Mouse (Mus musculus): Measurements from ENCODE around the gene Prom2.

Prom2 gene

GRCm38 (mm10) chr2:127523950-127524729 is 17.1 kb downstream of the Prom2 start:
- DNase-seq (ENCODE audit: low read depth, low spot score): no peak

- DNase-seq (ENCODE audit: low read depth, low spot score): peak; percentile 34
Measured at GRCm38 (mm10) chr2:127522006-127522441, 19.2 kb downstream of the Prom2 start, which contains the start of gene Kcnip3. Gene Kcnip3 (minus strand): TSS chr2:127522094.

- DNase-seq (ENCODE audit: low read depth, low spot score): peak; percentile 27
Measured at GRCm38 (mm10) chr2:127521172-127522005, 19.9 kb downstream of the Prom2 start.

GRCm38 (mm10) chr2:127520123-127520522 is 21.1 kb downstream of the Prom2 start:
- no peak for DNase-seq (ENCODE audit: low read depth, low spot score)

GRCm38 (mm10) chr2:127519308-127519707 is 22.0 kb downstream of the Prom2 start:
- no peak for DNase-seq (ENCODE audit: low read depth, low spot score)

GRCm38 (mm10) chr2:127518831-127519230 is 22.4 kb downstream of the Prom2 start:
- DNase-seq (ENCODE audit: low read depth, low spot score): no peak

- DNase-seq (ENCODE audit: low read depth, low spot score): no peak
Measured at GRCm38 (mm10) chr2:127518273-127518672, 23.0 kb downstream of the Prom2 start.

- DNase-seq (ENCODE audit: low read depth, low spot score): no peak
Measured at GRCm38 (mm10) chr2:127517081-127517480, 24.2 kb downstream of the Prom2 start.

- no peak for DNase-seq (ENCODE audit: low read depth, low spot score)
Measured at GRCm38 (mm10) chr2:127514380-127515124, 26.7 kb downstream of the Prom2 start.

- DNase-seq (ENCODE audit: low read depth, low spot score): no peak
Measured at GRCm38 (mm10) chr2:127513244-127513643, 28.0 kb downstream of the Prom2 start.

GRCm38 (mm10) chr2:127511426-127511825 is 29.8 kb downstream of the Prom2 start:
- DNase-seq (ENCODE audit: low read depth, low spot score): no peak

GRCm38 (mm10) chr2:127507967-127508660 is 33.2 kb downstream of the Prom2 start:
- DNase-seq (ENCODE audit: low read depth, low spot score): no peak

GRCm38 (mm10) chr2:127507077-127507774 is 34.0 kb downstream of the Prom2 start:
- peak; percentile 70 for DNase-seq (ENCODE audit: low read depth, low spot score)

GRCm38 (mm10) chr2:127506131-127506632 is 35.1 kb downstream of the Prom2 start:
- DNase-seq (ENCODE audit: low read depth, low spot score): no peak

- DNase-seq (ENCODE audit: low read depth, low spot score): no peak
Measured at GRCm38 (mm10) chr2:127505196-127505595, 36.1 kb downstream of the Prom2 start.

GRCm38 (mm10) chr2:127503751-127504549 is 37.3 kb downstream of the Prom2 start:
- no peak for DNase-seq (ENCODE audit: low read depth, low spot score)

GRCm38 (mm10) chr2:127501061-127501460 is 40.2 kb downstream of the Prom2 start:
- DNase-seq (ENCODE audit: low read depth, low spot score): no peak

- DNase-seq (ENCODE audit: low read depth, low spot score): no peak
Measured at GRCm38 (mm10) chr2:127498750-127499149, 42.5 kb downstream of the Prom2 start.

GRCm38 (mm10) chr2:127496321-127496720 is 44.9 kb downstream of the Prom2 start:
- no peak for DNase-seq (ENCODE audit: low read depth, low spot score)
